Mouse (Mus musculus): Measurements from ENCODE around the gene Mllt3. TPM values are rescaled to one million over a fixed set of nuclear protein-coding genes. Genes with fewer than 3 reads are reported as not detected.
A peak's percentile ranks its signal among the peaks of the same experiment; 100 is the strongest.

Mllt3 gene
- polyA plus RNA-seq, 1 experiment from 2014 or later, result 116 TPM

DNA sequence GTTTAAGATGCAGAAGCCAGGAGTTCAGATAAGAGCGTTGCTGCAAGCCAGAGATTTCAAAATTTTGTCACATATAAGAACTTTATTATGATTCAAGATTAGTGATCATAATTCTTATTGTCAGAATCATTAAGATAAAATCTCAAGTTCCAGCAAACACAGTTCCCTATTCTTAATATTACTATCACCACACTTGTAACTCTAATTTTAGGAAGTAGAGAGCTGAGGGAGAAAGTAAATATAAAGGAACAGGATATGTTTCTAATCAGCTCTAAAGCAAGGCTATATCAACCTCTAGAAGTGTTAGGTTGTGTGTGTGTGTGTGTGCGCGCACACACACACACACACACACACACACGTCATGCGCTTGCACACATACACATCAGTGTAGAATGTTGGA, 170.0 kb downstream of the Mllt3 start:
- no peak overlapping the region for H3K9ac ChIP-seq
- no peak overlapping the region for H3K4me2 ChIP-seq
- WGBS, result 95% methylated on average over 5 of the region's 5 CpGs
- no peak for ATAC-seq
- H3K4me1 ChIP-seq, result peaks cover 21% of the 10 kb centered on the region; the same call in 1 of the 2 replicates
- H3K27ac ChIP-seq, result no peak overlapping the region
- no peak overlapping the region for H3K4me3 ChIP-seq
- H3K36me3 ChIP-seq (ENCODE audit: poor library complexity, severe bottlenecking), result no peaks in the 10 kb centered on the region
- no peaks in the 10 kb centered on the region for H3K9me3 ChIP-seq (replicated peaks)
- no peaks in the 10 kb centered on the region for H3K27me3 ChIP-seq

DNA sequence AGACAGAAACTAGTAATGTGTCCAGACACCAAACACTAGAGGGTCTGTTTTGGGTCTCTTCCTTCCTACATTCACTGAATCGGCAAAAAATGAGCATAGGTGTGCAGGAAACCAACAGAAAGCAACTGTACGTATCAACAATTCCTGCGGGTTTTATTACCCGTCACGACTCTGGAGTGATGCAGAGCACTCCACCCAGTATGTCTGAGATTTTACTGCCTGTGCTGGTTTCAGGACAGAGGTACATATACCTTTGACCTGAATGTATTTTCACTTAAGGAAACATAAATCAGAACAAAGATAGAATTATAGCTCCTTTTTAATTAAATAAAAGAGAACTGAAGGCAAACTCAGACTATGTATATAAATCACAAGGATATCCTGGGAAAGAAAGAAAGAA, 172.4 kb downstream of the Mllt3 start:
- Histone ChIP-seq H3K36me3 (ENCODE audit: poor library complexity, severe bottlenecking) (no peaks in the 10 kb centered on the region), H3K27me3 (no peaks in the 10 kb centered on the region), H3K4me1 (peaks cover 10% of the 10 kb centered on the region; the same call in 1 of the 2 replicates), H3K9me3 (replicated peaks) (no peaks in the 10 kb centered on the region), H3K4me3 (no peak overlapping the region), H3K9ac (no peak overlapping the region), H3K4me2 (no peak overlapping the region), H3K27ac (no peak overlapping the region)
- 94% methylated on average over 5 of the region's 5 CpGs for WGBS
- ATAC-seq, result no peak

DNA sequence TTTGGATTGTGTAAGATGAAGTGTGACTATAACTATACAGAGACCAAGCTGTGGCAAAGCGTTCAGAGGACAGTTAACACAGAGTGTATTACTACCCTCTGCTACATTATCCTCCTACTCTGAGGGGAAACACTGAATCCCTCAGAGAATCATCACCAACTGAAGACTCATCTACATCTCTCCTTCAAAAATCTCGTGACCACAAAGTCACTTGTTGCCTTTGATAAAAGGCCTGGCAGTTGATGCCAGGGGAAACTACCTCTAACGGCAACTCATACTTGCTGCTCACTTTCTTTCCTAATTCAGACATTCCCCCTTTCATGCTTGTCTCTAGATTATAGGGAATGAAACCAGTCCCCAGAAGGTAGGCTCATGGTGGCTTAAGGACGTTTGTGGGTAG, 174.0 kb downstream of the Mllt3 start:
- Histone ChIP-seq H3K27ac (no peak overlapping the region), H3K9ac (no peak overlapping the region), H3K4me2 (no peak overlapping the region), H3K9me3 (replicated peaks) (no peaks in the 10 kb centered on the region), H3K4me1 (no peaks in the 10 kb centered on the region), H3K4me3 (no peak overlapping the region), H3K36me3 (ENCODE audit: poor library complexity, severe bottlenecking) (no peaks in the 10 kb centered on the region), H3K27me3 (no peaks in the 10 kb centered on the region)
- 85% methylated on average over 4 of the region's 4 CpGs for WGBS
- ATAC-seq, result no peak

DNA sequence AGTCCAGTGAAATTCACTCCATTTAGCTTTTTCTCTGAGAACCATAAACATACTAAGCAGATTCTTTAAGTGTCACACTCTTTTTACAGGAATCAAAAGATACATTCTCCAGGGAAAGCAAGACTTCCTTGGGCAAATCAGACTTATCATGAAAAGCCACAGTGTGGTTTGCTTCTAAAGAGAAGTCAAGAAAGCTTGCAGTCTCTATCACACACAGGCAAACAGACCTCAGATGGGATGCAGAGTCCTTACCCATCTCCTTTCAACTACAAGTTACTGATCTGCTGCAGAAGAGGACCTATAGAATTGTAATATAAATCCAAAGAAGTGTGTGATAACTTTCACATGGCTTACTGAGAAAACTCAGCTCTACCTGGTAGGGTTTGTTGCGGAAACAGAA, 175.2 kb downstream of the Mllt3 start:
- ATAC-seq, result no peak
- no peaks in the 10 kb centered on the region for H3K36me3 ChIP-seq (ENCODE audit: poor library complexity, severe bottlenecking)
- H3K27ac ChIP-seq, result no peak overlapping the region
- H3K9ac ChIP-seq, result no peak overlapping the region
- 100% methylated on average over 1 of the region's 1 CpGs for WGBS
- H3K4me2 ChIP-seq, result no peak overlapping the region
- no peaks in the 10 kb centered on the region for H3K4me1 ChIP-seq
- no peaks in the 10 kb centered on the region for H3K27me3 ChIP-seq
- no peaks in the 10 kb centered on the region for H3K9me3 ChIP-seq (replicated peaks)
- no peak overlapping the region for H3K4me3 ChIP-seq

DNA sequence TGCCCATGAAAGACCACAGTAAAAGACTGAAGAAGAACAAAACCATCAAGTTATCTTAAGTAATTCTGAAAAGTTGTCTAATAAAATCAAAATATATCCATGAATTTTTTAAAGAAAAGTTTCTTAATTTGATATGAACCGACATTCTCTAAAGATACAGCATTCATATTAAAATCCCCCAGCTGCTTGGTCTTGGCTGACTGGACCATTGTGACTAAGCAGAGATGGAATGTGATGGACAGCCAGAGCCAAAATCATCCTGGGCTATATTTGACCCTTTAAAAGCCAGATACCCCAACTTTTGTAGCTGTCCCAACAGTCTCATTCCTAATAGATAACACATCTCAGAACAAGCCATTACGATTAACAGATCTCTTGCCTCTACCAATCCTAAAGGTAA, 180.7 kb downstream of the Mllt3 start:
- H3K27ac ChIP-seq, result no peak overlapping the region
- H3K9ac ChIP-seq, result no peak overlapping the region
- WGBS, result 92% methylated on average over 2 of the region's 2 CpGs
- H3K4me2 ChIP-seq, result no peak overlapping the region
- H3K9me3 ChIP-seq (replicated peaks), result no peaks in the 10 kb centered on the region
- ATAC-seq, result no peak
- no peak overlapping the region for H3K4me3 ChIP-seq
- H3K36me3 ChIP-seq (ENCODE audit: poor library complexity, severe bottlenecking), result no peaks in the 10 kb centered on the region
- H3K4me1 ChIP-seq, result no peaks in the 10 kb centered on the region
- no peaks in the 10 kb centered on the region for H3K27me3 ChIP-seq

DNA sequence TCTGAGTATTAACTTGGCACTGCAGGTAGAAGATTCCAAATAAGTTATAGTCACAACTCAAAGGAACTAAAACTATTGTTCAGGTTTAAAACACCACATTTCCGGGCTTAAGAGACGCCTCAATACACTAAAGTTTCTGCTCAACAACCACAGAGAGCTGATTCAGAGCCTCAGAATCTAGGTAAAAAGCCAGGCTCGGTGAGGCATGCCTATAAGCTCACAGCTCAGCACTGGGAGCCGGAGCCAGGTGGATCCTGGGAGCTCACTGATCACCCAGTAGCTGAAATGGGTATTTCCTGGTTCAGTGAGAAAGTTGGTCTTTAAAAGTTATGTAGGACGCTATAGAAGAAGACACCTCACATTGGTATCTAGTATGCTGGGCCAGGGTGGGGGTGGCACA, 183.1 kb downstream of the Mllt3 start:
- no peak overlapping the region for H3K9ac ChIP-seq
- H3K27ac ChIP-seq, result no peak overlapping the region
- WGBS, result 81% methylated on average over 5 of the region's 5 CpGs
- ATAC-seq, result no peak
- H3K9me3 ChIP-seq (replicated peaks), result no peaks in the 10 kb centered on the region
- H3K4me2 ChIP-seq, result no peak overlapping the region
- H3K4me3 ChIP-seq, result no peak overlapping the region
- no peaks in the 10 kb centered on the region for H3K27me3 ChIP-seq
- peaks cover 7% of the 10 kb centered on the region for H3K4me1 ChIP-seq
- no peaks in the 10 kb centered on the region for H3K36me3 ChIP-seq (ENCODE audit: poor library complexity, severe bottlenecking)

DNA sequence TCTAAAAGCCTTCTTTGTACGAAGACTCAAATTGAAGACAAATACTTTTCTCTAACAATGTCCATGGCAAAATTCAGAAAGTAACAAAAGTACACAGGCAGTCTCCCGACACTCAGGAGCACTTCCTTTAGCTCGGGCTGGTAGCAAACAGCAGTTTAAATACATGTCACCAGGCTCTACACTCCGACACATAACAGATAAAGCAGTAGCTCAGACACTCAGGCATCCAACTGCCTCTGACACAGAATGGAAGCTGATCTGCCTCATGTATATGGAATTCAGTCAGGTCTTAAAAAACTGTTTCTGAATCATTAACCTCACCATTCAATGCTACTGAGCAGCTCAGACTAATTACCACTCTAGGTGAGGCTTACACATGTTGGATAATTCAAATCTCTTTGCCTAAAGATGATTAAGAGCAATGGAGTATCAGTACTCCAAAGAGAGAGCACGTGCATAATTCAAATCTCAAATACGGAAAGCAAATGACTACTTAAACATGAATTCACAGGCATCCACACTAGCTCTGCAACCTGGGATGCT, 188.4 kb downstream of the Mllt3 start:
- ATAC-seq, result peak; percentile 45; the same call in 1 of the 2 replicates
- no peaks in the 10 kb centered on the region for H3K27me3 ChIP-seq
- WGBS, result 44% methylated on average over 6 of the region's 6 CpGs
- H3K4me3 ChIP-seq, result no peak overlapping the region
- peaks cover 17% of the 10 kb centered on the region for H3K4me1 ChIP-seq
- H3K4me2 ChIP-seq, result no peak overlapping the region
- H3K9me3 ChIP-seq (replicated peaks), result no peaks in the 10 kb centered on the region
- H3K36me3 ChIP-seq (ENCODE audit: poor library complexity, severe bottlenecking), result peaks cover 15% of the 10 kb centered on the region
- peak overlapping the region; percentile 25 for H3K27ac ChIP-seq
- H3K9ac ChIP-seq, result no peak overlapping the region; the same call in 1 of the 2 replicates

DNA sequence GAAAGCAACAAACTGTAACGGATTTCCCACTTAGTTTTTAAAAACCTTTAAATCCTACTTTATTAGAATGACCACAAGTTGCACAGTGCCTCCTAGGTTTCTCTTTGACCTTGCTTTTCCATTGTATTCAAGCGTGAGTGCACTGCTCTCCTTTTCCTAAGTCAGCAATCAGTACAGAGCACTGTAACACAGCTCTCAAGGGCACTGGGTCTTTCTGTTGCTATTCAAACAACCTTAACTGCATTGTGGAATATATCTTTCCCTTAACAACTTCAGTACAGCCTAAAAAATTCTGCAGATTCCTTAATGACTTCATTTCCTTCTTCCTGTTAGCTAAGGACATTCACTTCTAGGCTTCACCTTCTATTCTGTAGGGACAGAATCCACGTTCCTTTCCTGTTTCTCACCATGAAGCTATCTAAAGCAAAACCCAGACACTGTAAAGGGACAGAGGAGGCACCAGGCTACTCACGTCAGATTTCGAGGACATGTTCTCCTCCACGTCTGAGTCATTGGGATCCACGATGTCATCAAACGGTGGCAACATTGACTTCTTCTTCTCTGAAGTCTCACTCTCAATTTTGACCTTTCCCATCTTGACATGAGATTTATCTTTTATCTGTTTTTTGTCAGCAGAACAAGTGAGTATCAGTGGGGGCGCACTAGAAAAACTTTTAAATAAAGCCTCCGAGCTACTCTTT, 192.8 kb downstream of the Mllt3 start:
- no peaks in the 10 kb centered on the region for H3K9me3 ChIP-seq (replicated peaks)
- no peak for ATAC-seq
- peaks cover 23% of the 10 kb centered on the region for H3K36me3 ChIP-seq (ENCODE audit: poor library complexity, severe bottlenecking)
- no peaks in the 10 kb centered on the region for H3K27me3 ChIP-seq
- 93% methylated on average over 10 of the region's 10 CpGs for WGBS
- no peak overlapping the region for H3K9ac ChIP-seq
- H3K4me1 ChIP-seq, result peaks cover 20% of the 10 kb centered on the region
- no peak overlapping the region for H3K4me3 ChIP-seq
- H3K27ac ChIP-seq, result no peak overlapping the region
- H3K4me2 ChIP-seq, result no peak overlapping the region

DNA sequence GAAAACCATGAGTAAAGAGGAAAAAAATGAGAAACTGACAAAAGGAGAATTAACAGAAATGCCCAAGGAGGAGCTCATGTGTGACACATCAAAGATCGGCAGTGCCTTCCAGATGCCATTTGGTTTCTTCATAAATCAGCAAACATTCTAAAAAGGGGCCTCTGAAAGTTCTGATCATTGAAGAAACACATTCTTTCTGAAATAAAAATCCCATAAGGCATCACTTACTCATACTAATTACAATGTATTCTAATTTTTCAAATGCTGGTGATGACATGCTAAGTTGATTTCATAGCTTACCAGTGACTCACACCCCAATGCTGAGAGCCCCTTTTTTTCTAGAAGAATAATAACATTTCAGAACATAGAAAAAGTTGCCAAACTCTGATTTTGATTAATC, 194.4 kb downstream of the Mllt3 start:
- H3K9me3 ChIP-seq (replicated peaks), result no peaks in the 10 kb centered on the region
- no peaks in the 10 kb centered on the region for H3K27me3 ChIP-seq
- no peak overlapping the region for H3K27ac ChIP-seq
- ATAC-seq, result no peak
- H3K4me2 ChIP-seq, result no peak overlapping the region
- H3K4me1 ChIP-seq, result peaks cover 21% of the 10 kb centered on the region
- peaks cover 23% of the 10 kb centered on the region for H3K36me3 ChIP-seq (ENCODE audit: poor library complexity, severe bottlenecking)
- no peak overlapping the region for H3K4me3 ChIP-seq
- H3K9ac ChIP-seq, result no peak overlapping the region
- WGBS, result 93% methylated on average over 1 of the region's 1 CpGs

DNA sequence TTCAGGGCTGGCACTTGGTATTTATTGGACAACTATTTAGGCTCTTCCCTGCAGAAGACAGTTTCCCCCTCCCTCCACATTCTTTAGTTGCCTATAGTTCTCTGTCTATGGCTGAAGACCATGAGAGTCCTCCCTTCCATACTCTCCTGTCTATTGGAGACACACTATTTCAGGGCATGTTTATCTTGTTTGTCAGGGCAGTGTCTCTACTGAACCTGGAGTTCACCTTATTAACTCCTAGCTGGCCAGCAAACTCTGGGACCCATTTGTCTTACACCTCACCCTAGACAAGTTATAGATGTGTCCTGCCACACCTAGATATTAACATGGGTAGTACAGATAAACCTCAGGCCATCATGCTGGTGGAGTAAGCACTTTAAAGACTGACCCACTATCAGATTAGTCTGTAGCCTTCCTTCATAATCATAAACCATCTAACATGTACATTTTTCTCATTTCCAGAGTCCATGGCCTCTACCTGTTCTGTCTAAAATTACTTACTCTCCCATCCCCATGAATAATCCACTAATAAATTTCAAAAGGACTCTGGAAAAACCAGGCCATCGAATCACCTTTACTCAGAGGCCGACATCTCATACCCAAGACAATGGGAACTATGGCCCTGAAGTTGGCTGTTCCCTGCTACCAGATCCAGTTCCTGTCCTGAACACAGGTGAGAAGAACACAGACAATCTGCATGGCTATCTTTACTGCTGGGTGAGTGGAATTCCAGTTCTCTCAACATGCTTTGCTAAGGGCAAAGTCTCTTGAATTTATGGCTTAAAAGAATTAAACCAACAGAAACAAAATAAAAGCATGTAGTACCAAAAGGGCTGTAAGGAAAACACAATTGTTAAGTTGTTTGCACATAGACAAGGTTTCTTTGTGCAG, 195.4 kb downstream of the Mllt3 start:
- WGBS, result 99% methylated on average over 2 of the region's 2 CpGs
- peaks cover 30% of the 10 kb centered on the region for H3K36me3 ChIP-seq (ENCODE audit: poor library complexity, severe bottlenecking)
- H3K4me1 ChIP-seq, result peaks cover 21% of the 10 kb centered on the region
- no peak overlapping the region for H3K27ac ChIP-seq
- H3K9me3 ChIP-seq (replicated peaks), result no peaks in the 10 kb centered on the region
- H3K4me2 ChIP-seq, result no peak overlapping the region
- H3K27me3 ChIP-seq, result no peaks in the 10 kb centered on the region
- no peak overlapping the region for H3K4me3 ChIP-seq
- no peak for ATAC-seq
- H3K9ac ChIP-seq, result no peak overlapping the region

DNA sequence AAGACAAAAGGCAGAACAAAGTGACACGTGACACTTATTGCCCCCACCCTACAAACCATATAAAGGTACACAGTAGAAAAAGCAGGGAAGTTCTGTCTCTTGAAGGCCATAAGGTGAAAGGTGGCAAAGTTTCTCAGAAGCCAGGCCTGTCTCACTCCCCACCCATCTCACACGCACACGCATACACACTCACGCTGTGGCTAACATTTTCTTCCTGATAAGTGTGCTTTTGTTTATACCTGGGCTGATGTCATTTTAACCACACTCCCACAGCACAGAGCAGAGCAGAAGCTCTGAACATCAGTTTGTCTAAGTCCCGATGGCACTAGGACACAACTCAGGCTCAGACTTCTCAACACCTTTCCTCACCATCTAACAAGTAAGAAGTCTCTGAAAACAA, 196.9 kb downstream of the Mllt3 start:
- ATAC-seq, result no peak
- no peak overlapping the region for H3K27ac ChIP-seq
- no peak overlapping the region for H3K4me3 ChIP-seq
- no peak overlapping the region for H3K4me2 ChIP-seq
- no peak overlapping the region for H3K9ac ChIP-seq
- H3K27me3 ChIP-seq, result no peaks in the 10 kb centered on the region
- H3K36me3 ChIP-seq (ENCODE audit: poor library complexity, severe bottlenecking), result peaks cover 31% of the 10 kb centered on the region
- 92% methylated on average over 5 of the region's 5 CpGs for WGBS
- no peaks in the 10 kb centered on the region for H3K9me3 ChIP-seq (replicated peaks)
- peaks cover 21% of the 10 kb centered on the region for H3K4me1 ChIP-seq

DNA sequence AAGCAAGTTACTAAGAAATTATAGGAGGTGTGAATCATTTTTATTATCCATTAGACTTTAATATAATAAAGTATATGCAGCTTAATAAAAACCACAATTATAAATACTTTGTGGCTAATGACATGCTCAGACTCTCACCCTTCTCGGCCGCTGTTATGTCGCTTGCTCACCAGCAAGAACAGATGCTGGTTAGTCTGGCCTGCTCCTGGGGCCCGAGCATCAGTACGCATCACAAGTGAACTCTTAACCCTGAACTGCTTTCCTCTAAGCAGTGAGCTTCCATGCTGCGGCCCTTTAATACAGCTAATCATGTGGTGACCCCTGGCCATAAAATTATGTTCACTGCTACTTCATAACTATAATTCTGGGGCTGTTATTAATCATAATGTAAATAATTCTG, 198.0 kb downstream of the Mllt3 start:
- Histone ChIP-seq H3K27me3 (no peaks in the 10 kb centered on the region), H3K9me3 (replicated peaks) (no peaks in the 10 kb centered on the region), H3K4me2 (no peak overlapping the region), H3K27ac (no peak overlapping the region), H3K36me3 (ENCODE audit: poor library complexity, severe bottlenecking) (peaks cover 21% of the 10 kb centered on the region; the same call in 1 of the 2 replicates), H3K4me3 (no peak overlapping the region), H3K9ac (no peak overlapping the region), H3K4me1 (peaks cover 21% of the 10 kb centered on the region)
- WGBS, result 67% methylated on average over 6 of the region's 6 CpGs
- ATAC-seq, result no peak
